Mouse (Mus musculus) stomach, embryonic 14.5 days (tissue): ENCODE results near the gene Fgf6. TPM values are rescaled to one million over a fixed set of nuclear protein-coding genes. Genes with fewer than 3 reads are reported as not detected.

Experiments used
- ATAC-seq: fragments of 200-750 bp; cut with Nextera tagmentation; 2 replicates; pipeline ENCODE4 v1.8.0; 2017; ENCODE audit warnings: low read depth, moderate TSS enrichment; ENCODE audit not compliant: insufficient number of reproducible peaks, insufficient read depth, low FRiP score
- H3K27ac ChIP-seq: fragments of 300-500 bp; sonication (generic); 2 replicates; pipeline ENCODE4 v1.5.1; 2014; ENCODE audit warnings: mild to moderate bottlenecking, low read length, moderate library complexity, mixed read lengths
- H3K27me3 ChIP-seq: fragments of 300-500 bp; sonication (generic); 2 replicates; pipeline ENCODE4 v1.6.1; 2014; ENCODE audit warnings: low read length, control low read depth, mixed read lengths; ENCODE audit not compliant: control insufficient read depth, insufficient read depth
- H3K36me3 ChIP-seq: fragments of 300-500 bp; sonication (generic); 2 replicates; pipeline ENCODE4 v1.6.1; 2014; ENCODE audit warnings: mild to moderate bottlenecking, control low read depth, low read length, moderate library complexity, mixed read lengths; ENCODE audit not compliant: control insufficient read depth, insufficient read depth
- H3K4me1 ChIP-seq: fragments of 300-500 bp; sonication (generic); 2 replicates; pipeline ENCODE4 v1.6.1; 2014; ENCODE audit warnings: low read length, control low read depth, mixed read lengths; ENCODE audit not compliant: control insufficient read depth, insufficient read depth
- H3K4me2 ChIP-seq: fragments of 300-500 bp; sonication (generic); replicated peaks from 2 replicates; pipeline ENCODE4 v1.6.1; 2014; ENCODE audit warnings: low read depth, low read length, control low read depth
- H3K4me3 ChIP-seq: fragments of 300-500 bp; sonication (generic); 2 replicates; pipeline ENCODE4 v1.5.1; 2014; ENCODE audit warnings: low read depth, low read length, control low read depth
- H3K9ac ChIP-seq: fragments of 300-500 bp; sonication (generic); replicated peaks from 2 replicates; pipeline ENCODE4 v1.6.1; 2014; ENCODE audit warnings: low read depth, mild to moderate bottlenecking, control low read depth, low read length, moderate library complexity, mixed read lengths
- H3K9me3 ChIP-seq: fragments of 300-500 bp; sonication (generic); 2 replicates; pipeline ENCODE4 v1.6.1; 2016; ENCODE audit warnings: low read depth, low read length, control low read depth; ENCODE audit not compliant: control insufficient read depth
- WGBS: fragments of 180-500 bp; shearing (Covaris S2); extraction: QIAGEN DNeasy Blood & Tissue Kit; methylation state at CpG from one replicate; pipeline ENCODE4 v1.1.7; 2014; 5-methylcytosine and 5-hydroxymethylcytosine counted together
- polyA plus RNA-seq: library from polyadenylated mRNA; unstranded; fragments of >200 nt; fragmentation: Nextera tagmentation; extraction: Ambion mirVana; gene quantifications from 2 replicates; pipeline ENCODE4 v1.2.1, GENCODE M21; 2014

The Fgf6 gene
- polyA plus RNA-seq, 1 experiment from 2014 or later = not detected

DNA sequence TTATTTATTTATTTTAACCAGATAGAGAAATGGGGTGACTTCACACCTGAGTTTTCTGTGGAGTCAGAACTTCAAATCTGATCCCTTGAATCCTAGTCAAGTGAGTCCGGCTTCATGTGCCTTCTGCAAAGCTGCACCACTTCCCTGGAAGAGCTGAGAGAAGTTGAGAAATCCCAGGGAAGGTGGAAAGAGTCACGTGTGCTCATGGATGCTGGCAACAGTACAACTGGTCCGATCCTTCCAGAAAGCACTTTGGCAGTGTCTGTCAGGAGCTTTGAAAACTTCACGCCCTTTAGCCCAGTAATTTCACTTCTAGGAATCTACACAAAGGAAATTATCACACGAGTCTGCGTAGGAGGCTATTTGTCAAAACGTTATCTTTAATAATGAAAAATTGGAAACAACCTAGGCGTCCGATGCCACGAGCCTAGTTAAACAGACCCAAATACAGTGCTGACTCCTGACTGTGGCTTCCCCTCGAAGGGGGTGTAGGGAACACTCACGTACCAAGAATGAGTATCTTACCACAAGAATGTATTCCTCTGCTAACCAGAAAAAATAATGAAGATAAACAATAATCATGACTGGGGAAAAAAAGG lies 41.7 kb downstream of the Fgf6 start:
- Histone ChIP-seq H3K27me3 (no peaks in the 10 kb centered on the region), H3K9ac (no peak overlapping the region), H3K9me3 (no peaks in the 10 kb centered on the region), H3K4me1 (no peaks in the 10 kb centered on the region), H3K4me3 (no peak overlapping the region), H3K36me3 (no peaks in the 10 kb centered on the region), H3K4me2 (no peak overlapping the region), H3K27ac (no peak overlapping the region)
- ATAC-seq = no peak
- WGBS = 36% methylated on average over 12 of the region's 12 CpGs

DNA sequence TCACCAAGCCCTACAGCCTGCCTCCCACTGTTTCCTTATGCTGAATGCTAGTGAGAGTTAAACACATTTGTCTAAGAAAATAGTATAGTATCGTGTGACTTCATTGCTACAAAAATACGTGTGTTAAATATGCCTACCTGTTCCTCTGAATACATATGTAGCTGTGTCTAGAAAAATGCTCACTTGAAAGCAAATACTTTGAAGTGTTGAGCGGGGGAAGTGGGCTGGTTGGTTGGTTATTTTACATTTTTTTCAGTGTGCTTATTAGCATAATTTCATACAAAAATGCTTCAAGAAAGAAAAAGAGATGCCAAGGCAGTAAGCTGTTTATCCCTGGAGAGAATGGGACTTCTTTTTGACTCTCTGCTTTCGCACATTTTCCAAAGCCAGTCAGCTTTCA lies 44.6 kb downstream of the Fgf6 start:
- no peaks in the 10 kb centered on the region for H3K27me3 ChIP-seq
- H3K36me3 ChIP-seq = no peaks in the 10 kb centered on the region
- H3K9me3 ChIP-seq = no peaks in the 10 kb centered on the region
- 73% methylated on average over 4 of the region's 4 CpGs for WGBS
- H3K4me3 ChIP-seq = no peak overlapping the region
- no peak overlapping the region for H3K4me2 ChIP-seq
- no peak overlapping the region for H3K27ac ChIP-seq
- H3K4me1 ChIP-seq = peaks cover 5% of the 10 kb centered on the region; the same call in 1 of the 2 replicates
- no peak for ATAC-seq
- no peak overlapping the region for H3K9ac ChIP-seq

DNA sequence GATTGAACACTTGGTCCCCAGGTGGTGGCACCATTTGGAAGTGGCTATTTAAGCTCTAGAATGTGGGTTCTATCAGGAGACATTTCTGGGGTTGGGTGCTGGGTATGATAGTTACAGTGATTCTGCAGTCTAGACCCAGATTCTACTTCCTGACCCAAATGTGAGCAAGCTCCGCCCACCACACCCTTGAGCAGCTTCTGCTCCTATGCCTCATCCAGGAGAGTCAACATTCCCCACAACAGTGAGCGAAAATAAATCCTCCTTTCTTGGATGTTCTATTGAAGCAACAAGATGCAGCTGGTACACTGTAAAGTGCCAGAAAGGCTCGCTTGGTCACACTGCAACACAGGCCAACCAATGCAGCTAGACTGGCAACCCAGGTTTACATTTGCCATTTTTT lies 48.5 kb downstream of the Fgf6 start:
- peaks cover 6% of the 10 kb centered on the region; the same call in 1 of the 2 replicates for H3K4me1 ChIP-seq
- H3K4me3 ChIP-seq = no peak overlapping the region
- H3K9ac ChIP-seq = no peak overlapping the region
- no peaks in the 10 kb centered on the region for H3K9me3 ChIP-seq
- no peaks in the 10 kb centered on the region for H3K36me3 ChIP-seq
- WGBS = 81% methylated on average over 3 of the region's 3 CpGs
- H3K27ac ChIP-seq = no peak overlapping the region
- no peak overlapping the region for H3K4me2 ChIP-seq
- H3K27me3 ChIP-seq = no peaks in the 10 kb centered on the region
- ATAC-seq = no peak

DNA sequence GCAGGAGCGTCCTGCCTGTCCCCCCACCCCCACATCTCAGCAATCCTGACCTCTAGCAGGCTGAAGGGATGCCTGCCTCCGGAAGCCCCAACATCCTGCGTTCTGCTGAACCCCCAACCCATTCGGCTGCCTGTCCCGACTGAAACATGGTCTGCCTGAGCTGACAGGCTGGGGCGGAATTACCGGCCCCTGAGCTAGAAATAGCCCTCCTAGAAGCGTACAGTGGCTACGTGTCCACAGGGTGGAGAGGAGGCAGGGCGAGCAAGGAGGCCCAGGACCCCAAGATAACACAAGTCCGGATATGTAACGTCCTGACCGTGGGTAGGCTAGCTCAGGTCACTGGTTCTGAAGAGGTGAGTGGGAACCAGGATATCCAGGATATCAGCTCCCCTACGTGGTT lies 49.4 kb downstream of the Fgf6 start:
- Histone ChIP-seq H3K4me3 (no peak overlapping the region), H3K36me3 (no peaks in the 10 kb centered on the region), H3K9me3 (no peaks in the 10 kb centered on the region), H3K4me2 (peak overlapping the region; percentile 26; the same call in 1 of the 2 replicates), H3K27ac (no peak overlapping the region), H3K27me3 (no peaks in the 10 kb centered on the region), H3K9ac (no peak overlapping the region), H3K4me1 (peaks cover 6% of the 10 kb centered on the region; the same call in 1 of the 2 replicates)
- no peak for ATAC-seq
- 9% methylated on average over 14 of the region's 14 CpGs for WGBS

DNA sequence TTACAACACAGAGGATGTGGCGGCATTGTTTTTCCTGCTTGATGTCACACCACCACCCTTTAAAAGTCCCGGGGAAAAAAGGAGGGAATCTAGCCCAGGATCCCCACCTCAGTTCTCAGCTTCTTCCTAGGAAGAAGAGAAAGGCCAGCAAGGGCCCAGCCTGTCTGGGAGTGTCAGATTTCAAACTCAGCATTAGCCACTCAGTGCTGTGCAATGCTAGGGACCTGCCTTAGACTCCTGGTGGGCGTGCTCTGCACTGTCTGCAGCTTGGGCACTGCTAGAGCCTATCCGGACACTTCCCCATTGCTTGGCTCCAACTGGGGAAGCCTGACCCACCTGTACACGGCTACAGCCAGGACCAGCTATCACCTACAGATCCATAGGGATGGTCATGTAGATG lies 57.4 kb downstream of the Fgf6 start, which contains the start of gene Fgf23:
TSS of gene Fgf23 (plus strand) at position 86 of the 400 bp plus-strand sequence.
- peak; percentile 88 for ATAC-seq
- H3K4me3 ChIP-seq = no peak within 1 kb of the TSS

More for the DNA sequence above, 57.4 kb downstream of the Fgf6 start, which contains the start of gene Fgf23:
- 5% methylated on average over 5 of the region's 5 CpGs for WGBS
- Histone ChIP-seq H3K27me3 (no peaks in the 10 kb centered on the region), H3K9ac (no peak within 1 kb of the TSS), H3K27ac (no peak within 1 kb of the TSS), H3K9me3 (no peaks in the 10 kb centered on the region), H3K4me1 (no peaks in the 10 kb centered on the region), H3K36me3 (no peaks in the 10 kb centered on the region), H3K4me2 (no peak within 1 kb of the TSS)

Other genes with a start within 250 kb of the Fgf6 start
- gene Ndufa9, start 166.4 kb upstream of the Fgf6 start, polyA plus RNA-seq = 180 and 200 TPM in 2 replicates
- not detected in 2 replicates for gene Akap3, start 162.5 kb upstream of the Fgf6 start, polyA plus RNA-seq
- 0.42 TPM in 1 of 2 replicates, not detected in the other for gene Dyrk4, start 93.7 kb upstream of the Fgf6 start, polyA plus RNA-seq
- 62.1 and 73.4 TPM in 2 replicates for gene Rad51ap1, start 76.0 kb upstream of the Fgf6 start, polyA plus RNA-seq
- 17.6 and 19.5 TPM in 2 replicates for gene D6Wsu163e, start 75.6 kb upstream of the Fgf6 start, polyA plus RNA-seq
- gene Fgf23, start 57.3 kb downstream of the Fgf6 start, polyA plus RNA-seq = not detected in 2 replicates
- gene Tigar, start 94.0 kb downstream of the Fgf6 start, polyA plus RNA-seq = 3.4 and 3.8 TPM in 2 replicates
- gene Ccnd2, start 136.6 kb downstream of the Fgf6 start, polyA plus RNA-seq = 1,255 and 1,268 TPM in 2 replicates